Mouse (Mus musculus) heart, postnatal 10 days (tissue): Measurements from ENCODE around the gene Fhdc1. TPM values are rescaled to one million over a fixed set of nuclear protein-coding genes. Genes with fewer than 3 reads are reported as not detected.

ENCODE experiments used
- total RNA-seq, 2 experiments: library from RNA; stranded (reverse); gene quantifications; 2 replicates each; pipeline ENCODE4 v1.2.3; 2021

Fhdc1 gene
- total RNA-seq, 2 experiments from 2014 or later: 0.41 to 1.2 TPM

Other genes starting within 250 kb of the Fhdc1 start
- gene Trim2, start 173.6 kb downstream of the Fhdc1 start, total RNA-seq: 1 to 10 TPM; 9.1 to 9.9 TPM
- gene Arfip1, start 102.2 kb upstream of the Fhdc1 start, total RNA-seq: 10 to 100 TPM; 28.0 to 28.4 TPM
- gene Tigd4, start 113.1 kb upstream of the Fhdc1 start, total RNA-seq: under 1 TPM; 0.07 to 0.26 TPM
- 1 to 10 TPM; 2.8 to 3.9 TPM for gene Tmem154, start 185.8 kb upstream of the Fhdc1 start, total RNA-seq